ENCODE assay signal across 17 mouse cellular contexts in the genomic region with DNA sequence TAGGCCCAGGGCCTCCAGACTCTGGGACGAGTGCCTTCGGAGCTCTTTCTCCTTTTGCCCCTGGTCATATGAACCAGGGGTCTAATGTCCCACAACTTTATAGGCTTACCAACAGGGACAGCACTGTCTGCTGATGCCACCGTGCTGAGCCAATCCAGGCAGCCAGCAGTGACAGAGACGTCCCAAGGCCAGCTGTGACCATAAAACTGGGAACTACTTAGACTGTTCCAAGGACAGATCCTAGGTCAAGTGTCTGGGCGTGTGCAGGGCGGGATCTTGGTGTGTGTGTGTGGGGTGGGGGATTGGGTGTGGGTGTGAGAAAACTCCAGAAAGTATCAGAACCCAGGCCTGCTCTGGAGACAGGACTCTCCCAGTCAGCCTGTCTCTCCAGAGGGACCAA. TPM values are rescaled to one million over a fixed set of nuclear protein-coding genes. Genes with fewer than 3 reads are reported as not detected.
DNase-seq lines count a peak whose midpoint lies in the region; ATAC-seq and TF ChIP-seq lines count a peak whose summit lies in the region.
"Had no signal": no experiment of that assay in that cellular context is flagged by ENCODE, and none has a peak within 500 bp of the region (broad histone marks: within the 10 kb centered on the region; RNA-seq: fewer than 3 reads in every experiment).

No protein-coding gene starts in this region.

- no peaks in the 10 kb centered on the region for H3K36me3 ChIP-seq in limb, embryonic 12.5 days
- no peaks in the 10 kb centered on the region for H3K36me3 ChIP-seq in limb, embryonic 10.5 days
- H3K36me3 ChIP-seq in intestine, postnatal 0 days (ENCODE audit: control insufficient read depth, insufficient read depth): no peaks in the 10 kb centered on the region
- H3K36me3 ChIP-seq: embryonic facial prominence, embryonic 13.5 days; hindbrain, embryonic 13.5 days; kidney, embryonic 15.5 days; liver, embryonic 13.5 days; stomach, embryonic 15.5 days had no signal

- no peak for ATAC-seq in limb, embryonic 12.5 days (ENCODE audit: insufficient number of reproducible peaks, insufficient read depth, low FRiP score, low TSS enrichment, low read depth)
- ATAC-seq in intestine, postnatal 0 days: peak; percentile 4; the same call in 1 of the 2 replicates

- H3K9ac ChIP-seq in limb, embryonic 12.5 days (replicated peaks): 0 out of 2 replicates have a peak overlapping the region, but pooled peaks have one; percentile 12
- no peak overlapping the region; the same call in 1 of the 2 replicates for H3K9ac ChIP-seq in intestine, postnatal 0 days (ENCODE audit: low read depth, low read length)
- H3K9ac ChIP-seq: embryonic facial prominence, embryonic 13.5 days; hindbrain, embryonic 13.5 days; kidney, embryonic 15.5 days; liver, embryonic 13.5 days; stomach, embryonic 15.5 days had no signal

- peak; percentile 73 to 80 for DNase-seq in adrenal gland, adult (ENCODE audit: inconsistent age in 2 of 2, low spot score in 1 of 2)
- DNase-seq in adrenal gland, postnatal 4 days (ENCODE audit: low spot score in 2 of 2): no peak
- peak; percentile 33 to 36 for DNase-seq in gastrocnemius, adult 8-10 months (ENCODE audit: low spot score in 2 of 2)
- no peak for DNase-seq in gastrocnemius, postnatal 14 days
- no peak for DNase-seq in limb, embryonic 10.5 days (ENCODE audit: low spot score)
- DNase-seq in layer of hippocampus, adult 18-20 months (ENCODE audit: low spot score in 2 of 2): no peak
- DNase-seq: layer of hippocampus, adult 9-11 months; liver, embryonic 13.5 days; right cerebral cortex, postnatal 4 days; thymus, postnatal 25 days had no signal

- H3K9me3 ChIP-seq in limb, embryonic 12.5 days: no peaks in the 10 kb centered on the region
- H3K9me3 ChIP-seq in limb, embryonic 10.5 days (replicated peaks): no peaks in the 10 kb centered on the region
- no peaks in the 10 kb centered on the region for H3K9me3 ChIP-seq in intestine, postnatal 0 days (ENCODE audit: control insufficient read depth)
- H3K9me3 ChIP-seq: embryonic facial prominence, embryonic 13.5 days; hindbrain, embryonic 13.5 days; kidney, embryonic 15.5 days; liver, embryonic 13.5 days; stomach, embryonic 15.5 days had no signal

- 0 out of 2 replicates have a peak overlapping the region, but pooled peaks have one; percentile 8 for H3K4me2 ChIP-seq in limb, embryonic 12.5 days
- H3K4me2 ChIP-seq in intestine, postnatal 0 days (replicated peaks; ENCODE audit: low read depth): peak overlapping the region; percentile 7; the same call in 1 of the 2 replicates
- H3K4me2 ChIP-seq: hindbrain, embryonic 13.5 days; kidney, embryonic 15.5 days; liver, embryonic 13.5 days; stomach, embryonic 15.5 days had no signal

- H3K27ac ChIP-seq in limb, embryonic 12.5 days: no peak overlapping the region
- no peak overlapping the region for H3K27ac ChIP-seq in limb, embryonic 10.5 days
- H3K27ac ChIP-seq in intestine, postnatal 0 days (ENCODE audit: low read depth, low read length): no peak overlapping the region
- H3K27ac ChIP-seq: kidney, embryonic 15.5 days; liver, embryonic 13.5 days; stomach, embryonic 15.5 days had no signal

- intact Hi-C loops in gastrocnemius, postnatal 14 days (cut with DNase I; ENCODE audit: low total_unique reads): no loop called here

- H3K4me3 ChIP-seq in limb, embryonic 12.5 days (replicated peaks): no peak overlapping the region
- H3K4me3 ChIP-seq in limb, embryonic 10.5 days: no peak overlapping the region
- H3K4me3 ChIP-seq in intestine, postnatal 0 days (ENCODE audit: low read depth, low read length): no peak overlapping the region
- H3K4me3 ChIP-seq: embryonic facial prominence, embryonic 13.5 days; hindbrain, embryonic 13.5 days; kidney, embryonic 15.5 days; liver, embryonic 13.5 days; stomach, embryonic 15.5 days had no signal

- 54% methylated on average over 6 of the region's 6 CpGs for WGBS in limb, embryonic 12.5 days
- 62% methylated on average over 6 of the region's 6 CpGs for WGBS in limb, embryonic 10.5 days
- 53% methylated on average over 6 of the region's 6 CpGs for WGBS in intestine, postnatal 0 days

- H3K4me1 ChIP-seq in limb, embryonic 12.5 days (replicated peaks): peaks cover 51% of the 10 kb centered on the region
- H3K4me1 ChIP-seq in limb, embryonic 10.5 days: peaks cover 59% of the 10 kb centered on the region
- H3K4me1 ChIP-seq in intestine, postnatal 0 days (replicated peaks; ENCODE audit: control insufficient read depth, insufficient read depth, low read length): no peaks in the 10 kb centered on the region; the same call in 1 of the 2 replicates

- peaks cover 58% of the 10 kb centered on the region for H3K27me3 ChIP-seq in limb, embryonic 12.5 days
- H3K27me3 ChIP-seq in limb, embryonic 10.5 days (ENCODE audit: low read depth, poor library complexity, severe bottlenecking): peaks cover 95% of the 10 kb centered on the region
- H3K27me3 ChIP-seq in intestine, postnatal 0 days (replicated peaks; ENCODE audit: control insufficient read depth, insufficient read depth, low read length): peaks cover 18% of the 10 kb centered on the region
- H3K27me3 ChIP-seq: Patski had no signal

- TF ChIP-seq CTCF in intestine, postnatal 0 days (IDR thresholded peaks at IDR 0.05; ENCODE audit: low read depth): no peak

RNA-seq across cellular contexts. Expression of gene Otub1, which starts 35.2 kb away (rescaled TPM):
- 100 to 1,000 TPM; 133 to 135 TPM for total RNA-seq in adrenal gland, postnatal 4 days (2021)
- 10 to 100 TPM; 39.9 to 54.3 (median 43.5) TPM for total RNA-seq in gastrocnemius, adult 8-10 months (2022)
- total RNA-seq in gastrocnemius, postnatal 14 days (2021): 10 to 100 TPM; 52.6 to 62.6 TPM
- polyA plus RNA-seq in limb, embryonic 12.5 days (2016; fragmentation: Nextera tagmentation; extraction: Ambion mirVana): 222 and 233 TPM in 2 replicates
- 252 and 263 TPM in 2 replicates for polyA plus RNA-seq in limb, embryonic 10.5 days (2016; fragmentation: Nextera tagmentation; extraction: Ambion mirVana)
- 121 and 126 TPM in 2 replicates for polyA plus RNA-seq in intestine, postnatal 0 days (2015; fragmentation: Nextera tagmentation; extraction: Ambion mirVana)
- 100 to 1,000 TPM; 306 to 307 TPM for total RNA-seq in layer of hippocampus, adult 18-20 months (2021)

RNA-seq across cellular contexts. Expression of gene Cox8a, which starts 46.5 kb away (rescaled TPM):
- 100 to 1,000 TPM; 687 to 720 TPM for total RNA-seq in adrenal gland, postnatal 4 days (2021)
- 100 to 1,000 TPM in 1 of 4 experiments, 10 to 100 TPM in 3; 68.4 to 103 (median 82.9) TPM for total RNA-seq in gastrocnemius, adult 8-10 months (2022)
- total RNA-seq in gastrocnemius, postnatal 14 days (2021): 100 to 1,000 TPM; 167 TPM
- 870 and 903 TPM in 2 replicates for polyA plus RNA-seq in limb, embryonic 12.5 days (2016; fragmentation: Nextera tagmentation; extraction: Ambion mirVana)
- polyA plus RNA-seq in limb, embryonic 10.5 days (2016; fragmentation: Nextera tagmentation; extraction: Ambion mirVana): 862 and 928 TPM in 2 replicates
- polyA plus RNA-seq in intestine, postnatal 0 days (2015; fragmentation: Nextera tagmentation; extraction: Ambion mirVana): 2,194 and 2,204 TPM in 2 replicates
- total RNA-seq in layer of hippocampus, adult 18-20 months (2021): 1,000 to 10,000 TPM in 1 of 2 experiments, 100 to 1,000 TPM in 1; 974 to 1,030 TPM

Comparison
In these comparisons a context has a peak if more than half of its experiments do, and no peak if none do; other contexts are left out.
1. DNase-seq: peak in adrenal gland, adult (2 of 2) and gastrocnemius, adult 8-10 months (2 of 2); none in adrenal gland, postnatal 4 days (0 of 2), gastrocnemius, postnatal 14 days (single experiment), limb, embryonic 10.5 days (single experiment) and layer of hippocampus, adult 18-20 months (0 of 2).
2. RNA of gene Cox8a, which starts 46.5 kb away (total RNA-seq): 974 to 1,030 TPM in layer of hippocampus, adult 18-20 months and 687 to 720 TPM in adrenal gland, postnatal 4 days; 167 TPM in gastrocnemius, postnatal 14 days and 68.4 to 103 TPM in gastrocnemius, adult 8-10 months; every median in the first group is over 4 times any median in the second.